Mouse (Mus musculus) embryonic facial prominence, embryonic 11.5 days (tissue): Measurements from ENCODE around the gene Abcg5. TPM values are rescaled to one million over a fixed set of nuclear protein-coding genes. Genes with fewer than 3 reads are reported as not detected.

ENCODE experiments used
- ATAC-seq: fragments of 200-750 bp; cut with Nextera tagmentation; replicated peaks from 2 replicates; pipeline ENCODE4 v1.8.0; 2017; ENCODE audit warnings: low read depth; ENCODE audit not compliant: insufficient number of reproducible peaks, low FRiP score, low TSS enrichment
- DNase-seq: peaks from one replicate; pipeline ENCODE4 v3.0.0-alpha.2; 2015; ENCODE audit warnings: low spot score
- H3K27ac ChIP-seq: fragments of 300-500 bp; sonication (generic); replicated peaks from 2 replicates; pipeline ENCODE4 v1.5.1; 2014; ENCODE audit warnings: mild to moderate bottlenecking, low read depth, low read length, control low read depth
- H3K27me3 ChIP-seq: fragments of 300-500 bp; sonication (generic); 2 replicates; pipeline ENCODE4 v1.6.1; 2014; ENCODE audit warnings: mild to moderate bottlenecking, low read length, moderate library complexity, mixed read lengths; ENCODE audit not compliant: control insufficient read depth, insufficient read depth
- H3K36me3 ChIP-seq: fragments of 300-500 bp; sonication (generic); replicated peaks from 2 replicates; pipeline ENCODE4 v1.6.1; 2014; ENCODE audit warnings: low read depth, mild to moderate bottlenecking, low read length, moderate library complexity, mixed read lengths; ENCODE audit not compliant: control insufficient read depth, insufficient read depth
- H3K4me1 ChIP-seq: fragments of 300-500 bp; sonication (generic); 2 replicates; pipeline ENCODE4 v1.6.1; 2014; ENCODE audit warnings: low read length, mixed read lengths; ENCODE audit not compliant: control insufficient read depth, insufficient read depth
- H3K4me2 ChIP-seq: fragments of 300-500 bp; sonication (generic); 2 replicates; pipeline ENCODE4 v1.6.1; 2014; ENCODE audit warnings: low read depth, mild to moderate bottlenecking, control low read depth, low read length, moderate library complexity
- H3K4me3 ChIP-seq: fragments of 300-500 bp; sonication (generic); 2 replicates; pipeline ENCODE4 v1.5.1; 2014; ENCODE audit warnings: low read depth, low read length, control low read depth
- H3K9ac ChIP-seq: fragments of 300-500 bp; sonication (generic); replicated peaks from 2 replicates; pipeline ENCODE4 v1.6.1; 2014; ENCODE audit warnings: mild to moderate bottlenecking, control low read depth, low read length
- H3K9me3 ChIP-seq: fragments of 300-500 bp; sonication (generic); replicated peaks from 2 replicates; pipeline ENCODE4 v1.6.1; 2016; ENCODE audit warnings: mild to moderate bottlenecking, low read length, inconsistent platforms, mixed read lengths; ENCODE audit not compliant: control insufficient read depth
- WGBS: fragments of 180-500 bp; shearing (Covaris S2); extraction: QIAGEN DNeasy Blood & Tissue Kit; methylation state at CpG from one replicate; pipeline ENCODE4 v1.1.7; 2014; 5-methylcytosine and 5-hydroxymethylcytosine counted together
- polyA plus RNA-seq: library from polyadenylated mRNA; unstranded; fragments of >200 nt; fragmentation: Nextera tagmentation; extraction: Ambion mirVana; gene quantifications from 2 replicates; pipeline ENCODE4 v1.2.1, GENCODE M21; 2014

The Abcg5 gene
- polyA plus RNA-seq, 1 experiment from 2014 or later, result 2.5 TPM

DNA sequence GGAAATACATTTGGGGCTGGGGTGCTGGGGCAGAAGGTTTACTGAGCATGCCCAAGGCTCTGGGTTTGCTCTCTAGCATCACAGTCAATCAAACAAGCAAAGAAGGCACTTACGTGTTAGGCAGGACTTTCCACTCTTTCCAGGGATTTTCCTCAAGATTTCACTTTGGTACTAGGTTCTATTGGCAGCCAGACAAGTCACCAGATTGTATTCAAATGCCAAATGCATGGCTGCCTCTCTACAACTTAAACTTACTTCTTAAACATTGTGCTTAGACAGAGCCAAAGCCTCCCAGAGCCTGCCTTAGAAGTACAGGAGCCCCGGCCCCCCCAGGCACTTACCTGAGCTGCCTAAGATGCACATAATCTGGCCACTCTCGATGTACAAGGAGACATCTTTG lies 1.1 kb downstream of the Abcg5 start:
- no peak overlapping the region for H3K4me3 ChIP-seq
- H3K9me3 ChIP-seq, result no peaks in the 10 kb centered on the region
- no peaks in the 10 kb centered on the region for H3K4me1 ChIP-seq
- ATAC-seq, result no peak
- DNase-seq, result no peak
- no peak overlapping the region for H3K9ac ChIP-seq
- no peak overlapping the region for H3K27ac ChIP-seq
- H3K4me2 ChIP-seq, result no peak overlapping the region
- WGBS, result 75% methylated on average over 3 of the region's 3 CpGs
- H3K36me3 ChIP-seq, result no peaks in the 10 kb centered on the region
- H3K27me3 ChIP-seq, result no peaks in the 10 kb centered on the region

DNA sequence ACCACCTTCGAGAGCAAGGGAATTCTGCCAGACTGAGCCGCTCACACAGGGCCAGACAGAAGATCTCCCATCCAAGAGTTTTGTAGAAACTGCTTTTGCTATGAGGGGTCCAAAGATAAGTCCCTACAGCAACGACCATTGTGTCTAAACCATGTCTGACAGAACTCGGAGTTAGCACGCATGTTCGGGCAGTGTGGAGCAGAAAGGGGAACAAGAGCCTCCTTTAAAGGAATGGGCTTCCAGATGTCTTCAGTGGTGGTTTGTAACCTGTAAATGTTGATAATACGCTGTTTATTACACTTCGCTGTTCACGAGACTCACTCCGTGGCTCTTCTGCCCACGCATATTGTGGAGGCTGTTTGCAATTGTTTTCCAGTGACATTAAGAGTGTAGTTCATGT lies 5.2 kb downstream of the Abcg5 start:
- ATAC-seq (no peak), DNase-seq (no peak)
- Histone ChIP-seq H3K9ac (no peak overlapping the region), H3K4me1 (no peaks in the 10 kb centered on the region), H3K4me3 (no peak overlapping the region), H3K27ac (no peak overlapping the region), H3K27me3 (no peaks in the 10 kb centered on the region), H3K9me3 (no peaks in the 10 kb centered on the region), H3K36me3 (no peaks in the 10 kb centered on the region), H3K4me2 (no peak overlapping the region)
- 90% methylated on average over 11 of the region's 11 CpGs for WGBS

DNA sequence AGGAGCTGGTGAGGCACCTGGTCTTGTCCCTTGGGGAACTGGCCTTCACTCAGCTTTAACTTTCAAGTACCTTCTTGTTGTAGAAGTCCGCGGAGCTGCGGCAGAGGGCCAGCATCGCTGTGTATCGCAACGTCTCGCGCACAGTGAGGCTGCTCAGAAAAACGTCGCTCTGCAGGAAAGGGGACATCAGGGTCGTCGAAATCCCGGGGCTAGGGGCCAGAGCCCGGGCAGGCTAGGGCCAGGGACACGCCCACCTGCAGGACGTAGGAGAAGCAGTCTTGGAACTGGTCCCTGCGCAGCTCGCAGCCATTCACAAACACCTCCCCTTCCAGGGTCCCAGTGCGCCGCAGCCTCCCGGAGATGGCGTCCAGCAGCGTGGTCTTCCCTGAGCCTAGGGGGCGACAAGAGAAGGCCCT lies 6.9 kb downstream of the Abcg5 start, which contains the start of gene Abcg8:
Gene Abcg8, plus strand, starts transcription at position 352 of the 416 bp plus-strand sequence.
- Histone ChIP-seq H3K4me2 (peak within 1 kb of the TSS; percentile 57), H3K27me3 (no peaks in the 10 kb centered on the region), H3K4me3 (peak within 1 kb of the TSS; percentile 26), H3K9me3 (no peaks in the 10 kb centered on the region), H3K36me3 (no peaks in the 10 kb centered on the region), H3K4me1 (no peaks in the 10 kb centered on the region), H3K9ac (peak within 1 kb of the TSS; percentile 51), H3K27ac (no peak within 1 kb of the TSS)
- under 1% methylated on average over 24 of the region's 24 CpGs for WGBS
- ATAC-seq (0 out of 2 replicates have a peak, but pooled peaks have one; percentile 30), DNase-seq (peak; percentile 48)

DNA sequence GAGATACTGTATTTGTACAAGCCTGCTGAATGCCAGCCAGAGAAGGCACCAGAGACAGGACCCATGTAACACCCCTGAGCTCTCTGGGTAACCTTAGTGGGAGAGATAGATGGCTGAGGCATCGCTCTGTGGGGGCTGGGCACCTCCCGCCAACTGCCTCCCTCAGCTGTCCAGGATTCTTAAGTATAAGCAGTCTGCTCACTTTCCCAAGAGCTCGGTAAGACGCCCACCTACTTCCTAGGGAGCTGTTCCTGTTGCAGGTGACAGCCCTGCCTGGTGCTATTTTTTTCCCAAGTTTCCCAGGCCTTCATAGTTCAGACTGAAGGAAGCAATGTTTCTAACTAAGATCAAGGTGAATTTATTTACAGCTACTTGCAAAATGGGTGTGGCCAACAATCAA lies 7.6 kb downstream of the Abcg5 start:
- no peaks in the 10 kb centered on the region for H3K4me1 ChIP-seq
- H3K9ac ChIP-seq, result no peak overlapping the region
- 58% methylated on average over 4 of the region's 4 CpGs for WGBS
- H3K27me3 ChIP-seq, result no peaks in the 10 kb centered on the region
- H3K9me3 ChIP-seq, result no peaks in the 10 kb centered on the region
- H3K36me3 ChIP-seq, result no peaks in the 10 kb centered on the region
- H3K4me3 ChIP-seq, result no peak overlapping the region
- no peak for ATAC-seq
- no peak overlapping the region for H3K4me2 ChIP-seq
- DNase-seq, result no peak
- no peak overlapping the region for H3K27ac ChIP-seq

DNA sequence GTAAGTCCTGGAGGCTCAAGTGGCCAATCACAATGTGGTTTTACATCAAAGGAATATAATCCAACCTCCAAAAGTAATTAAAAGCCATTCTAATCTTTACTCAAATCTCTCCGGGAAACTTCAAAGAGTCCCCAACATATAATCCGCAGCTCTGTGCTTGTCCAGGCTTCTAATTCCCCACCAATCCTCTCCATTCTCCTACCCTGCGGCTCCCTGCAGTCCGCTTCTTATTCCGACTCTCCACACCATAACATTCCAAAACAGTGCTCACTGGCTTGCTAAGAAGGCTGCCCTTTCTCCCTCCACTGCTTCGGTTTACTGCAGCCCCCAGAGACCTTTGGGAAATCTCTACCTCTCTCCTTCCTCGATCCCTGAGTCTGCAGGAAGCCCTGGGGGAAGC lies 8.8 kb downstream of the Abcg5 start:
- H3K36me3 ChIP-seq, result no peaks in the 10 kb centered on the region
- no peaks in the 10 kb centered on the region for H3K4me1 ChIP-seq
- ATAC-seq, result no peak
- H3K27ac ChIP-seq, result no peak overlapping the region
- no peaks in the 10 kb centered on the region for H3K9me3 ChIP-seq
- DNase-seq, result peak; percentile 41
- H3K4me2 ChIP-seq, result no peak overlapping the region
- no peak overlapping the region for H3K4me3 ChIP-seq
- H3K27me3 ChIP-seq, result no peaks in the 10 kb centered on the region
- H3K9ac ChIP-seq, result no peak overlapping the region
- 12% methylated on average over 7 of the region's 7 CpGs for WGBS

DNA sequence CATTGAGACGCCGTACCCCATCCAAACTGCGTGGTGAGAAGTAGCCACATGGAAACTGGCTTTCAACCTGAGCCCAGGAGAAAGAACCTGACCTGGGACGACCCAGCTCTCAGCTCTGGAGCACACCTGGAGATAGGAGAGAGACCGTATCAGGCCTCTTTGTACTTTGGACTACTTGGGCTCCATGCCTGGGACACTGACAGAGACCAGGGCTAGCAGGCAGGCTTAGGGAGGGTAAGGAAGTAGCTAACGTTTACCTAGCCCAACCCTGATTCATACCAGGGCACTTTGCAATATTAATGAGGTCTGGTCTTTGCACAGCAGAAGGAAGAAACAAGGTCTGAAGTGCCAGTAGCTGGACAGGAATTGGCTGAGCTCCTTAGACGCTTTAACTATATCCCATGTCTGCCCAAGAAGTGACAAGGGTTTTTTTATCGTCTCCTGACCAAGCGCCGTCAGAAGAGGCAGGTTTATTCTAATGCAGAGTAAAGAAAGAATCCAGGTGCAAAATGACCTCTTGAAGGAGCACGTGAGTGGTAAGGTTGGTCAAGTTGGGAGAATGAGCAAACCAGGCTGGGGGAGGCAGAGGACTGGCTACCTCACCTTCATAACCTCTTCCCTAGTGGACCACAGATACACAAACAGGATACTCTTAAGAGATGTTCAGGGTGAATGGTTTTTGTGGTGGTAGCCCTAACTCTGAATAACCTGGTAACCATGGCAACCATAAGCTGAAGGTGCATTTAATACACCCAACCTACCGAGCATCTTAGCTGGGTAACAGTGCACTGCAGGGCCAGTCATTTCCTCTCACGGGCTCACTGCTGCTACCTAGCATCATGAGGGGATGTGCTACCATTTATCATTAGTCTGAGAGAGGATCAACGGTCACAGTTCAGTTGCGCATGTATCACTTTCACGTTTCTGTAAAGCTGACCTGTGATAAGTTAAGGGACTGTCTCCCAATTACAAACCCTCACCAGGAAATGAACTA lies 10.1 kb downstream of the Abcg5 start:
- no peak overlapping the region for H3K27ac ChIP-seq
- 76% methylated on average over 16 of the region's 16 CpGs for WGBS
- DNase-seq, result no peak

DNA sequence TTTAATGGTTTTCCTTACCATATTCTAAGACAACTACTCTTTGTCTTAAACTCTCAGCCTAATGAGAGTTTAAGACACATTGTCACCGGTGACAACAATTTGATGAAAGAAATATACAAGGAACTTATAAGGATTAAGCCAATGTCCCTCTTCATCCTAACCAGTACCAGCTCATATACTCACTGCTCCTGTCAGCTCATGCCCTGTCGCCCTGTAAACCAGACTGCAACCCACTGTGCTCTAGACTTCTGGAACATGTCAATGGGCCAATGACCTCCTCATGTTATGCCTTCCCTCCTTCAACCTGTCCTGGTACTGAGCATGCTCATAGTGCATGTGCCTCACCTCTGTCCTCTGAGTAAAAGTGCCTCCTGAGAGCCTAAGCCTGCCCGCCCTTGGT lies 15.0 kb downstream of the Abcg5 start:
- Histone ChIP-seq H3K27ac (no peak overlapping the region), H3K4me1 (no peaks in the 10 kb centered on the region), H3K9ac (no peak overlapping the region), H3K27me3 (no peaks in the 10 kb centered on the region), H3K4me2 (no peak overlapping the region), H3K9me3 (no peaks in the 10 kb centered on the region), H3K36me3 (no peaks in the 10 kb centered on the region), H3K4me3 (no peak overlapping the region)
- 93% methylated on average over 3 of the region's 3 CpGs for WGBS
- no peak for DNase-seq
- no peak for ATAC-seq

More for the DNA sequence above, 10.1 kb downstream of the Abcg5 start:
- no peak for ATAC-seq
- Histone ChIP-seq H3K9ac (no peak overlapping the region), H3K9me3 (no peaks in the 10 kb centered on the region), H3K4me1 (no peaks in the 10 kb centered on the region), H3K4me2 (no peak overlapping the region), H3K36me3 (no peaks in the 10 kb centered on the region), H3K27me3 (no peaks in the 10 kb centered on the region), H3K4me3 (no peak overlapping the region)

DNA sequence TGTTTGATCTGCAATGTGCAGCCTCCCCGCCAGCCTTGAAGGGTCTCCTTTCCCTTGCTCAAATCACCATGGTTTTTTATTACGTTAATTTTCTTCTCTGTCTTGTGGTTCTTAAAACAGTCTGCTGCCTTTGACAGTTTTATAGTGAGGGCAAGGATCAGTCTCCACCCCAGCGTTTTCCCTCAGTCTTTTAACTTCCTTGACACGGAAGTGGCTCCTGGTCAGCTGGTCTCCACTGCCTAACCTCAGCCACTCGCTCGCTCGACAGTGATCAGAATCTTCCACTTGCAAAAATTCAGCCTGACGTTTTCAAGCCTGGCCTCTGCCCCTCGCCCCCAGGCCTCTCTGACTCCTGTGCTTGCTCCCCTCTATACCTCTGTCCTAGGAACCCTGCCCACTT lies 17.1 kb downstream of the Abcg5 start:
- DNase-seq (no peak), ATAC-seq (no peak)
- H3K4me2 ChIP-seq, result no peak overlapping the region
- H3K4me3 ChIP-seq, result no peak overlapping the region
- no peaks in the 10 kb centered on the region for H3K36me3 ChIP-seq
- H3K9me3 ChIP-seq, result no peaks in the 10 kb centered on the region
- no peaks in the 10 kb centered on the region for H3K4me1 ChIP-seq
- no peaks in the 10 kb centered on the region for H3K27me3 ChIP-seq
- WGBS, result 29% methylated on average over 9 of the region's 9 CpGs
- H3K9ac ChIP-seq, result no peak overlapping the region
- H3K27ac ChIP-seq, result no peak overlapping the region
